In genomic region chr2:79370711-79371312, GRCm38 (mm10) we compare ENCODE assay signal across 9 mouse cellular contexts.
DNase-seq lines count a peak whose midpoint lies in the region; ATAC-seq and TF ChIP-seq lines count a peak whose summit lies in the region.
"Had no signal": no experiment of that assay in that cellular context is flagged by ENCODE, and none has a peak within 500 bp of the region (broad histone marks: within the 10 kb centered on the region; RNA-seq: fewer than 3 reads in every experiment).

No protein-coding gene starts in this region.

- no peaks in the 10 kb centered on the region for H3K27me3 ChIP-seq in heart, adult 2 months (ENCODE audit: control insufficient read depth, insufficient read depth, low read length)
- H3K27me3 ChIP-seq in embryonic facial prominence, embryonic 13.5 days: no peaks in the 10 kb centered on the region
- H3K27me3 ChIP-seq in hindbrain, embryonic 16.5 days (replicated peaks; ENCODE audit: control insufficient read depth, insufficient read depth, low read length): no peaks in the 10 kb centered on the region
- H3K27me3 ChIP-seq in intestine, postnatal 0 days (replicated peaks; ENCODE audit: control insufficient read depth, insufficient read depth, low read length): no peaks in the 10 kb centered on the region

- TF ChIP-seq POLR2A in heart, adult 2 months (IDR thresholded peaks at IDR 0.05; ENCODE audit: insufficient read depth, low read depth, low read length): peak; percentile 49

- WGBS in heart, adult 2 months: 50% methylated on average over 9 of the region's 9 CpGs
- 67% methylated on average over 9 of the region's 9 CpGs for WGBS in embryonic facial prominence, embryonic 13.5 days
- WGBS in hindbrain, embryonic 16.5 days: 85% methylated on average over 9 of the region's 9 CpGs
- WGBS in intestine, postnatal 0 days: 79% methylated on average over 9 of the region's 9 CpGs

- H3K79me2 ChIP-seq in heart, adult 2 months (replicated peaks; ENCODE audit: control insufficient read depth, insufficient read depth, low read length): no peaks in the 10 kb centered on the region

- no peaks in the 10 kb centered on the region; the same call in 1 of the 2 replicates for H3K4me1 ChIP-seq in heart, adult 2 months (ENCODE audit: control insufficient read depth, insufficient read depth, low read length)
- H3K4me1 ChIP-seq in embryonic facial prominence, embryonic 13.5 days: 0 out of 2 replicates have a peak, but pooled peaks cover 3% of the 10 kb centered on the region
- H3K4me1 ChIP-seq in hindbrain, embryonic 16.5 days (ENCODE audit: control insufficient read depth, insufficient read depth, low read depth, low read length): no peaks in the 10 kb centered on the region
- no peaks in the 10 kb centered on the region for H3K4me1 ChIP-seq in intestine, postnatal 0 days (replicated peaks; ENCODE audit: control insufficient read depth, insufficient read depth, low read length)

- intact Hi-C loops in heart, adult 2 months (cut with DNase I): loop anchor here (5.0 kb wide), 2 partner anchors 126 to 281 kb away; no protein-coding TSS in a partner anchor
- intact Hi-C loops in heart, postnatal 25 days (cut with DNase I): no loop called here

- no peak for TF ChIP-seq EP300 in heart, adult 2 months (IDR thresholded peaks at IDR 0.05; ENCODE audit: insufficient read depth, low read depth, low read length)

- TF ChIP-seq CTCF in heart, adult 2 months (IDR thresholded peaks at IDR 0.05): no peak
- TF ChIP-seq CTCF in intestine, postnatal 0 days (IDR thresholded peaks at IDR 0.05; ENCODE audit: low read depth): no peak

- no peak for ATAC-seq in embryonic facial prominence, embryonic 13.5 days (ENCODE audit: insufficient number of reproducible peaks, insufficient read depth, low FRiP score, low TSS enrichment, low read depth)
- ATAC-seq in megakaryocyte progenitor cell, adult 5-6 weeks (replicated peaks; ENCODE audit: poor library complexity): peak; percentile 78
- no peak for ATAC-seq in hindbrain, embryonic 16.5 days
- no peak for ATAC-seq in intestine, postnatal 0 days

- DNase-seq in heart, adult 2 months: peak; percentile 33 to 37
- no peak for DNase-seq in heart, postnatal 25 days (ENCODE audit: low spot score)
- DNase-seq in CD4-positive, CD25-positive, alpha-beta regulatory T cell, adult 2 months (ENCODE audit: low read depth, low spot score): peak; percentile 71
- DNase-seq in ovary, adult 18-20 months (ENCODE audit: low spot score): no peak
- DNase-seq: lung, postnatal 4 days had no signal

- H3K27ac ChIP-seq in heart, adult 2 months: no peak overlapping the region; the same call in 1 of the 2 replicates
- no peak overlapping the region for H3K27ac ChIP-seq in embryonic facial prominence, embryonic 13.5 days
- H3K27ac ChIP-seq in hindbrain, embryonic 16.5 days (ENCODE audit: low read depth, low read length): no peak overlapping the region
- H3K27ac ChIP-seq in intestine, postnatal 0 days (ENCODE audit: low read depth, low read length): no peak overlapping the region

- no peaks in the 10 kb centered on the region for H3K36me3 ChIP-seq in heart, adult 2 months (ENCODE audit: control insufficient read depth, insufficient read depth, low read length)
- H3K36me3 ChIP-seq in embryonic facial prominence, embryonic 13.5 days: no peaks in the 10 kb centered on the region
- no peaks in the 10 kb centered on the region for H3K36me3 ChIP-seq in hindbrain, embryonic 16.5 days (ENCODE audit: control insufficient read depth, insufficient read depth, low read length)
- H3K36me3 ChIP-seq in intestine, postnatal 0 days (ENCODE audit: control insufficient read depth, insufficient read depth): no peaks in the 10 kb centered on the region

- no peaks in the 10 kb centered on the region for H3K9me3 ChIP-seq in embryonic facial prominence, embryonic 13.5 days
- no peaks in the 10 kb centered on the region for H3K9me3 ChIP-seq in hindbrain, embryonic 16.5 days (ENCODE audit: control insufficient read depth, low read length)
- no peaks in the 10 kb centered on the region for H3K9me3 ChIP-seq in intestine, postnatal 0 days (ENCODE audit: control insufficient read depth)

- H3K4me2 ChIP-seq in embryonic facial prominence, embryonic 13.5 days: peak overlapping the region; percentile 43
- H3K4me2 ChIP-seq in hindbrain, embryonic 16.5 days (ENCODE audit: low read length): no peak overlapping the region
- H3K4me2 ChIP-seq in intestine, postnatal 0 days (replicated peaks; ENCODE audit: low read depth): no peak overlapping the region

- H3K9ac ChIP-seq in heart, adult 2 months (ENCODE audit: low read depth, low read length): no peak overlapping the region
- no peak overlapping the region for H3K9ac ChIP-seq in embryonic facial prominence, embryonic 13.5 days
- H3K9ac ChIP-seq in hindbrain, embryonic 16.5 days (ENCODE audit: low read depth, low read length): no peak overlapping the region
- H3K9ac ChIP-seq in intestine, postnatal 0 days (ENCODE audit: low read depth, low read length): no peak overlapping the region

- peak overlapping the region; percentile 43 for H3K4me3 ChIP-seq in heart, adult 2 months
- no peak overlapping the region; the same call in 1 of the 2 replicates for H3K4me3 ChIP-seq in embryonic facial prominence, embryonic 13.5 days
- H3K4me3 ChIP-seq in hindbrain, embryonic 16.5 days (ENCODE audit: low read length): no peak overlapping the region
- no peak overlapping the region for H3K4me3 ChIP-seq in intestine, postnatal 0 days (ENCODE audit: low read depth, low read length)

Comparison
In these comparisons a context has a peak if more than half of its experiments do, and no peak if none do; other contexts are left out.
1. DNase-seq: peak in heart, adult 2 months (2 of 2) and CD4-positive, CD25-positive, alpha-beta regulatory T cell, adult 2 months (single experiment); none in heart, postnatal 25 days (single experiment) and ovary, adult 18-20 months (single experiment).